Mouse (Mus musculus): Measurements from ENCODE around the gene Wap. TPM values are rescaled to one million over a fixed set of nuclear protein-coding genes. Genes with fewer than 3 reads are reported as not detected.

Gene Wap
- not detected in 2 replicates for polyA plus RNA-seq (2012; ENCODE audit: insufficient read depth, insufficient read length, missing spikeins)

DNA sequence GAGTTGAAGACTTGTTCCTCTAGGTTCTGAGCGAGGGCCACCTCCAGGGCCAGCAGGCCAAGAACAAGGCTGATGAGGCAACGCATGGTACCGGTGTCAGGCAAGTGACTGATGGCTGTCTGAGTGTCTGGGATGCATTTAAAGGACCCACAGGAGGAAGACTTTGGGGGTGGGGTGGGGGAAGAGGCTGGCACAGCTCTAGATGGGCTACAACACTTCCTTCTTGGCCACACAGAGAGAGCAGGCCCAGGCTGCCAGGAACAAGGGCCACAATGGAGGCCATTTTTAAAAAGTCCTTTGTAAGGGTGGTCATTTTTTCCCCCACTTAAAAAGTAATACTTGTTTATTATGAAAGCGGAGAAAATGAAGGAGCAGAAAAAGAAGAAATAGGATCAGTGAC lies at the start of gene Wap:
Gene Wap, minus strand, starts transcription at position 101 of the 400 bp plus-strand sequence.
- Histone ChIP-seq H3K4me1 (ENCODE audit: control insufficient read depth, insufficient read depth, low read length) (no peaks in the 10 kb centered on the region), H3K27ac (ENCODE audit: insufficient read depth, low read depth, low read length) (no peak within 1 kb of the TSS), H3K4me3 (ENCODE audit: insufficient read depth, low read length) (no peak within 1 kb of the TSS)
- TF ChIP-seq CTCF (IDR thresholded peaks at IDR 0.05; ENCODE audit: low read depth, low read length) (no peak), POLR2A (IDR thresholded peaks at IDR 0.05; ENCODE audit: borderline replicate concordance, low read depth, low read length) (no peak)

GRCm38 (mm10) chr11:6684741-6685140 lies 46.3 kb upstream of the Wap start:
- no peak overlapping the region for H3K27ac ChIP-seq (ENCODE audit: insufficient read depth, low read depth, low read length)
- TF ChIP-seq CTCF (IDR thresholded peaks at IDR 0.05; ENCODE audit: low read depth, low read length), result no peak
- TF ChIP-seq POLR2A (IDR thresholded peaks at IDR 0.05; ENCODE audit: borderline replicate concordance, low read depth, low read length), result no peak

DNA sequence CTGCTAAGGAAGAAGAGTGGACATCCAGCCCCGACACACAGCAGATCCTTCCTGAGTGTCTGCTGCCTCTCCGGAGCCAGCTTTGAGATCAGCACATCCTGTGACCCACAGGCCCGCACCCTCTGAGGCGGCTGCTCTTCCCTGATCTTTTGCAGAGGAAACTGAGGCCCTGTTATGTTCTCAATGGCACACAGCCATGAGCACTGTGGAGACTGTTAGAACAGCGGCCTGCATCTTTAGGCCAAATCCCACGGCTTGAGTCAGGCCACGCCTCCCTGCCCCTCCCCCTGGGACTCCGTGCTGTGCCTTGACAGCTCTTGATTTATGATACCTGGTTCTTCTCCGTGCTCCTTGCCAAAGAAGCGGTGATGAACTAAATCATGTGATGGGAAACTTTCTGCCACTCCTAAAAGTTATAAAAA lies 42.0 kb upstream of the Wap start:
- H3K27ac ChIP-seq (ENCODE audit: insufficient read depth, low read depth, low read length), result no peak overlapping the region
- H3K4me3 ChIP-seq (ENCODE audit: insufficient read depth, low read length), result no peak overlapping the region

More at GRCm38 (mm10) chr11:6684741-6685140, 46.3 kb upstream of the Wap start:
- H3K4me3 ChIP-seq (ENCODE audit: insufficient read depth, low read length), result no peak overlapping the region
- 0 out of 2 replicates have a peak, but pooled peaks cover 2% of the 10 kb centered on the region for H3K4me1 ChIP-seq (ENCODE audit: control insufficient read depth, insufficient read depth, low read length)

GRCm38 (mm10) chr11:6679694-6680396 lies 41.4 kb upstream of the Wap start:
- TF ChIP-seq POLR2A (IDR thresholded peaks at IDR 0.05; ENCODE audit: borderline replicate concordance, low read depth, low read length) (no peak), CTCF (IDR thresholded peaks at IDR 0.05; ENCODE audit: low read depth, low read length) (no peak)
- Histone ChIP-seq H3K27ac (ENCODE audit: insufficient read depth, low read depth, low read length) (no peak overlapping the region), H3K4me3 (ENCODE audit: insufficient read depth, low read length) (no peak overlapping the region), H3K4me1 (ENCODE audit: control insufficient read depth, insufficient read depth, low read length) (0 out of 2 replicates have a peak, but pooled peaks cover 2% of the 10 kb centered on the region)

More for the DNA sequence above, 42.0 kb upstream of the Wap start:
- H3K4me1 ChIP-seq (ENCODE audit: control insufficient read depth, insufficient read depth, low read length), result 0 out of 2 replicates have a peak, but pooled peaks cover 2% of the 10 kb centered on the region
- TF ChIP-seq POLR2A (IDR thresholded peaks at IDR 0.05; ENCODE audit: borderline replicate concordance, low read depth, low read length) (no peak), CTCF (IDR thresholded peaks at IDR 0.05; ENCODE audit: low read depth, low read length) (no peak)

- H3K4me3 ChIP-seq (ENCODE audit: insufficient read depth, low read length), result no peak overlapping the region
- TF ChIP-seq POLR2A (IDR thresholded peaks at IDR 0.05; ENCODE audit: borderline replicate concordance, low read depth, low read length) (no peak), CTCF (IDR thresholded peaks at IDR 0.05; ENCODE audit: low read depth, low read length) (no peak)
- H3K4me1 ChIP-seq (ENCODE audit: control insufficient read depth, insufficient read depth, low read length), result 0 out of 2 replicates have a peak, but pooled peaks cover 2% of the 10 kb centered on the region
- H3K27ac ChIP-seq (ENCODE audit: insufficient read depth, low read depth, low read length), result no peak overlapping the region
Observed at GRCm38 (mm10) chr11:6677530-6677929, 39.1 kb upstream of the Wap start.

GRCm38 (mm10) chr11:6676641-6677040 lies 38.2 kb upstream of the Wap start:
- TF ChIP-seq POLR2A (IDR thresholded peaks at IDR 0.05; ENCODE audit: borderline replicate concordance, low read depth, low read length) (no peak), CTCF (IDR thresholded peaks at IDR 0.05; ENCODE audit: low read depth, low read length) (no peak)
- no peak overlapping the region for H3K27ac ChIP-seq (ENCODE audit: insufficient read depth, low read depth, low read length)
- H3K4me1 ChIP-seq (ENCODE audit: control insufficient read depth, insufficient read depth, low read length), result 0 out of 2 replicates have a peak, but pooled peaks cover 2% of the 10 kb centered on the region
- H3K4me3 ChIP-seq (ENCODE audit: insufficient read depth, low read length), result no peak overlapping the region

DNA sequence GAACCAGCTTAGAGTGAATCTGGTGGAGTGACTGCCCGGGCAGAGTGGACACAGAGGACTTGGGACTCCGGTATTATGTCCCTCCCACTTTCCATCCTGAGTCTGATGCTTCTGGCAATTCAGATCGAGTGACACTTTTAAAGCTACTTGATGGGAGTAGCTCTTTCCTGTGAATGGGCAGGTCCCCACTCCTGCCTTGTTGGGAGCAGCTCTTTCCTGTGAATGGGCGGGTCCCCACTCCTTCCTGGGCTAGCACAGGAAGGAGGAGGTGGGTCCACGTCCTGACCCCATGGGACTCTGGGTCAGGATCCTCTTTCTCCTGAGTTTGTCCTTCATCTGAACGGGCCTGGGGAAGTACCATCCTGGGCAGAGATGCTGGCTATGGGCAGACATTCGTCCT lies 37.0 kb upstream of the Wap start:
- Histone ChIP-seq H3K27ac (ENCODE audit: insufficient read depth, low read depth, low read length) (no peak overlapping the region), H3K4me1 (ENCODE audit: control insufficient read depth, insufficient read depth, low read length) (0 out of 2 replicates have a peak, but pooled peaks cover 2% of the 10 kb centered on the region), H3K4me3 (ENCODE audit: insufficient read depth, low read length) (no peak overlapping the region)
- TF ChIP-seq POLR2A (IDR thresholded peaks at IDR 0.05; ENCODE audit: borderline replicate concordance, low read depth, low read length), result no peak
- TF ChIP-seq CTCF (IDR thresholded peaks at IDR 0.05; ENCODE audit: low read depth, low read length), result no peak

- TF ChIP-seq CTCF (IDR thresholded peaks at IDR 0.05; ENCODE audit: low read depth, low read length) (no peak), POLR2A (IDR thresholded peaks at IDR 0.05; ENCODE audit: borderline replicate concordance, low read depth, low read length) (no peak)
- H3K27ac ChIP-seq (ENCODE audit: insufficient read depth, low read depth, low read length), result no peak overlapping the region
Observed at GRCm38 (mm10) chr11:6674701-6675100, 36.3 kb upstream of the Wap start.

GRCm38 (mm10) chr11:6670826-6671225 lies 32.4 kb upstream of the Wap start:
- TF ChIP-seq CTCF (IDR thresholded peaks at IDR 0.05; ENCODE audit: low read depth, low read length) (no peak), POLR2A (IDR thresholded peaks at IDR 0.05; ENCODE audit: borderline replicate concordance, low read depth, low read length) (no peak)
- Histone ChIP-seq H3K4me1 (ENCODE audit: control insufficient read depth, insufficient read depth, low read length) (no peaks in the 10 kb centered on the region), H3K27ac (ENCODE audit: insufficient read depth, low read depth, low read length) (no peak overlapping the region), H3K4me3 (ENCODE audit: insufficient read depth, low read length) (no peak overlapping the region)

More at GRCm38 (mm10) chr11:6674701-6675100, 36.3 kb upstream of the Wap start:
- H3K4me3 ChIP-seq (ENCODE audit: insufficient read depth, low read length), result no peak overlapping the region
- 0 out of 2 replicates have a peak, but pooled peaks cover under 1% of the 10 kb centered on the region for H3K4me1 ChIP-seq (ENCODE audit: control insufficient read depth, insufficient read depth, low read length)

GRCm38 (mm10) chr11:6670044-6670443 lies 31.6 kb upstream of the Wap start:
- Histone ChIP-seq H3K27ac (ENCODE audit: insufficient read depth, low read depth, low read length) (no peak overlapping the region), H3K4me3 (ENCODE audit: insufficient read depth, low read length) (no peak overlapping the region), H3K4me1 (ENCODE audit: control insufficient read depth, insufficient read depth, low read length) (no peaks in the 10 kb centered on the region)
- no peak for TF ChIP-seq CTCF (IDR thresholded peaks at IDR 0.05; ENCODE audit: low read depth, low read length)
- no peak for TF ChIP-seq POLR2A (IDR thresholded peaks at IDR 0.05; ENCODE audit: borderline replicate concordance, low read depth, low read length)
